ENCODE assay signal across 8 mouse cellular contexts in the genomic region with DNA sequence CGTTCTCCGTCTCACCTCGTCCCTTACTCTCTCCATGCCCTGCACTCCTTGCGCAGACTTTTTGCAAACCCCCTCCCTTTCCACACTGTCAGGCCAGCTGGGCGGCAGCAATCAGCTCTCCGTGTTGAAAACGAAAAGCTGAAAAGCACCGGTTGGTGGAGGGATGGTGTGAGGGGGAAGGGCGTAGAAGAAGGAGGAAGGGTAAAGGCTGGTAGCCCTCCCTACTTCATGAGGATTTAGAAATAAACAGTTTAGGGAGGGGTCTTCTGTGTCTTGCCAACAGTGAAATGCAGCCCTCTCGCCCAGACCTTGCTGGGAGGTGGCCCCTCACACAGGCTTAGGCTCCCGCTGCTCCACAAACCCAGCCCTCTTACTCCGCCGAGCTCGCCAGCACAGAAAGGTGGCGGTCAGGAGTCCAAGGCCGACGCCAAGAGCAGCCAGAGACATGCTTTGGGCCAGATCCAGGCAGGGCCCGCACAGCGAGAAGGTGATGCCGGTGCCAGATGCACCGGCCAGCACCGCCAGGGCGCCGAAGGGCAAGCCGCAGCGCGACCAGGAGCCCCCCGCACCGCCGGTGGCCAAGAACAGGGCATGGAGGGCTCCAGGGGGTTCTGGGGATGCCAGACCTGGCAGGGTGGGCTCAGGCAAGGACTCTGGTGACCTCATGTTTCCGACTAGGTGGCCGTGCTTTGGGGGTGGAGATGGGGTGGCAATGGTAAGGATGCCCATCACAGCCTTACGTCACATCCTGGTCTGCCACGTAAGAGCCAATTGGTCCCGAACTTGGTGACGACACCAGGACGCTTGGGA. TPM values are rescaled to one million over a fixed set of nuclear protein-coding genes. Genes with fewer than 3 reads are reported as not detected.
DNase-seq lines count a peak whose midpoint lies in the region; ATAC-seq lines count a peak whose summit lies in the region.

No protein-coding gene starts in this region.

- H3K4me2 ChIP-seq in intestine, embryonic 16.5 days (ENCODE audit: low read depth, low read length) = peak overlapping the region; percentile 90
- H3K4me2 ChIP-seq in midbrain, embryonic 11.5 days = peak overlapping the region; percentile 97

- peak overlapping the region; percentile 78 for H3K9ac ChIP-seq in intestine, embryonic 16.5 days (ENCODE audit: low read depth, low read length)
- peak overlapping the region; percentile 88 for H3K9ac ChIP-seq in midbrain, embryonic 11.5 days (ENCODE audit: low read length)

- H3K27me3 ChIP-seq in intestine, embryonic 16.5 days (replicated peaks; ENCODE audit: control insufficient read depth, insufficient read depth, low read length) = peaks cover 10% of the 10 kb centered on the region; the same call in 1 of the 2 replicates
- H3K27me3 ChIP-seq in midbrain, embryonic 11.5 days (ENCODE audit: control insufficient read depth, insufficient read depth, low read length) = peaks cover 28% of the 10 kb centered on the region

- no peaks in the 10 kb centered on the region for H3K36me3 ChIP-seq in intestine, embryonic 16.5 days (ENCODE audit: control insufficient read depth, insufficient read depth, low read length)
- peaks cover 7% of the 10 kb centered on the region; the same call in 1 of the 2 replicates for H3K36me3 ChIP-seq in midbrain, embryonic 11.5 days (ENCODE audit: control insufficient read depth, insufficient read depth, low read length)

- peak; percentile 21; the same call in 1 of the 2 replicates for ATAC-seq in intestine, embryonic 16.5 days
- peak; percentile 57 for ATAC-seq in midbrain, embryonic 11.5 days (ENCODE audit: low FRiP score)

- H3K27ac ChIP-seq in intestine, embryonic 16.5 days (ENCODE audit: low read length) = peak overlapping the region; percentile 63
- H3K27ac ChIP-seq in midbrain, embryonic 11.5 days (ENCODE audit: low read depth, low read length) = peak overlapping the region; percentile 35; the same call in 1 of the 2 replicates

- H3K4me1 ChIP-seq in intestine, embryonic 16.5 days (ENCODE audit: control insufficient read depth, insufficient read depth, low read length) = peaks cover 61% of the 10 kb centered on the region
- H3K4me1 ChIP-seq in midbrain, embryonic 11.5 days (ENCODE audit: control insufficient read depth, insufficient read depth, low read length) = peaks cover 43% of the 10 kb centered on the region

- DNase-seq in ovary, postnatal 14 days (ENCODE audit: low spot score) = peak; percentile 39
- no peak for DNase-seq in ovary, adult 18-20 months (ENCODE audit: low spot score)
- peak; percentile 85 to 87 for DNase-seq in cerebellum, postnatal 25 days
- DNase-seq in frontal cortex, postnatal 25 days (ENCODE audit: low spot score in 2 of 2) = peak; percentile 64 to 81
- DNase-seq in left cerebral cortex, postnatal 25 days (ENCODE audit: low spot score in 2 of 2) = peak; percentile 90 to 96
- peak; percentile 97 for DNase-seq in midbrain, embryonic 11.5 days (ENCODE audit: low spot score, missing footprints)
- DNase-seq in telencephalon, adult 2 months (ENCODE audit: low read depth, low spot score) = peak; percentile 93

- H3K9me3 ChIP-seq in intestine, embryonic 16.5 days (ENCODE audit: control insufficient read depth, low read length) = no peaks in the 10 kb centered on the region
- H3K9me3 ChIP-seq in midbrain, embryonic 11.5 days (ENCODE audit: control insufficient read depth, low read length) = no peaks in the 10 kb centered on the region

- H3K4me3 ChIP-seq in intestine, embryonic 16.5 days (ENCODE audit: low read length) = peak overlapping the region; percentile 45
- peak overlapping the region; percentile 54 for H3K4me3 ChIP-seq in midbrain, embryonic 11.5 days (ENCODE audit: low read depth, low read length)

- WGBS in intestine, embryonic 16.5 days = 5% methylated on average over 37 of the region's 37 CpGs
- 2% methylated on average over 37 of the region's 37 CpGs for whole genome bisulfite sequencing in midbrain, embryonic 11.5 days

- intact Hi-C loops in left cerebral cortex, postnatal 25 days (cut with DNase I) = no loop called here

RNA-seq across cellular contexts. Expression of gene Ntn3, which starts 2.5 kb away (rescaled TPM):
- polyA plus RNA-seq in intestine, embryonic 16.5 days (2015; fragmentation: Nextera tagmentation; extraction: Ambion mirVana) = 3.1 and 3.5 TPM in 2 replicates
- total RNA-seq in left cerebral cortex, postnatal 25 days (2021) = 10 to 100 TPM in 1 of 2 experiments, 1 to 10 TPM in 1; 9.8 to 10.8 TPM
- 2.3 and 3.0 TPM in 2 replicates for polyA plus RNA-seq in midbrain, embryonic 11.5 days (2014; fragmentation: Nextera tagmentation; extraction: Ambion mirVana)

RNA-seq across cellular contexts. Expression of gene Tbc1d24, which starts 6.5 kb away (rescaled TPM):
- polyA plus RNA-seq in intestine, embryonic 16.5 days (2015; fragmentation: Nextera tagmentation; extraction: Ambion mirVana) = 5.5 and 6.1 TPM in 2 replicates
- 10 to 100 TPM; 63.7 to 68.9 TPM for total RNA-seq in left cerebral cortex, postnatal 25 days (2021)
- 6.5 and 7.3 TPM in 2 replicates for polyA plus RNA-seq in midbrain, embryonic 11.5 days (2014; fragmentation: Nextera tagmentation; extraction: Ambion mirVana)

RNA-seq across cellular contexts. Expression of gene Tedc2, which starts 8.8 kb away (rescaled TPM):
- polyA plus RNA-seq in intestine, embryonic 16.5 days (2015; fragmentation: Nextera tagmentation; extraction: Ambion mirVana) = 8.7 TPM in 2 replicates
- total RNA-seq in left cerebral cortex, postnatal 25 days (2021) = 1 to 10 TPM; 9.2 to 10.0 TPM
- 15.1 and 16.9 TPM in 2 replicates for polyA plus RNA-seq in midbrain, embryonic 11.5 days (2014; fragmentation: Nextera tagmentation; extraction: Ambion mirVana)

RNA-seq across cellular contexts. Expression of gene Ccnf, which starts 39.4 kb away (rescaled TPM):
- polyA plus RNA-seq in intestine, embryonic 16.5 days (2015; fragmentation: Nextera tagmentation; extraction: Ambion mirVana) = 45.6 and 49.9 TPM in 2 replicates
- total RNA-seq in left cerebral cortex, postnatal 25 days (2021) = 1 to 10 TPM; 6.5 to 6.9 TPM
- polyA plus RNA-seq in midbrain, embryonic 11.5 days (2014; fragmentation: Nextera tagmentation; extraction: Ambion mirVana) = 89.9 and 98.6 TPM in 2 replicates

RNA-seq across cellular contexts. Expression of gene Atp6v0c, which starts 42.3 kb away (rescaled TPM):
- 783 and 890 TPM in 2 replicates for polyA plus RNA-seq in intestine, embryonic 16.5 days (2015; fragmentation: Nextera tagmentation; extraction: Ambion mirVana)
- 1,000 to 10,000 TPM; 1,342 to 1,424 TPM for total RNA-seq in left cerebral cortex, postnatal 25 days (2021)
- polyA plus RNA-seq in midbrain, embryonic 11.5 days (2014; fragmentation: Nextera tagmentation; extraction: Ambion mirVana) = 437 and 465 TPM in 2 replicates
